Mouse (Mus musculus): Measurements from ENCODE around the gene Dnmt3a.
A peak's percentile ranks its signal among the peaks of the same experiment; 100 is the strongest.
"Not testable (repeated sequence)": the region's sequence is repeated elsewhere in the genome, so short reads cannot be mapped to it uniquely, and the experiment has no call there.

Gene Dnmt3a

GRCm38 (mm10) chr12:3915852-3916251, 110.0 kb downstream of the Dnmt3a start:
- no peak for DNase-seq (ENCODE audit: low read depth, low spot score)

GRCm38 (mm10) chr12:3917668-3918341, 112.0 kb downstream of the Dnmt3a start:
- no peak for DNase-seq (ENCODE audit: low read depth, low spot score)

- DNase-seq (ENCODE audit: low read depth, low spot score) = no peak
Measured at GRCm38 (mm10) chr12:3918577-3918976, 112.8 kb downstream of the Dnmt3a start.

GRCm38 (mm10) chr12:3919423-3919822, 113.6 kb downstream of the Dnmt3a start:
- DNase-seq (ENCODE audit: low read depth, low spot score) = no peak

GRCm38 (mm10) chr12:3926127-3926526, 120.3 kb downstream of the Dnmt3a start:
- no peak for DNase-seq (ENCODE audit: low read depth, low spot score)

- peak; percentile 59 for DNase-seq (ENCODE audit: low read depth, low spot score)
Measured at GRCm38 (mm10) chr12:3928841-3929240, 123.0 kb downstream of the Dnmt3a start.

- DNase-seq (ENCODE audit: low read depth, low spot score) = not testable (repeated sequence)
Measured at GRCm38 (mm10) chr12:3930090-3930865, 124.5 kb downstream of the Dnmt3a start.

- DNase-seq (ENCODE audit: low read depth, low spot score) = no peak
Measured at GRCm38 (mm10) chr12:3942026-3942425, 136.2 kb downstream of the Dnmt3a start.

- no peak for DNase-seq (ENCODE audit: low read depth, low spot score)
Measured at GRCm38 (mm10) chr12:3944454-3945073, 138.8 kb downstream of the Dnmt3a start.

- no peak for DNase-seq (ENCODE audit: low read depth, low spot score)
Measured at GRCm38 (mm10) chr12:3947503-3947902, 141.7 kb downstream of the Dnmt3a start.

GRCm38 (mm10) chr12:3954651-3955050, 148.8 kb downstream of the Dnmt3a start, which contains the start of gene Pomc:
Gene Pomc (plus strand): TSS chr12:3954951.
- DNase-seq (ENCODE audit: low read depth, low spot score) = no peak

- no peak for DNase-seq (ENCODE audit: low read depth, low spot score)
Measured at GRCm38 (mm10) chr12:3955371-3955770, 149.6 kb downstream of the Dnmt3a start.

- DNase-seq (ENCODE audit: low read depth, low spot score) = no peak
Measured at GRCm38 (mm10) chr12:3956351-3956750, 150.5 kb downstream of the Dnmt3a start.

GRCm38 (mm10) chr12:3959791-3960543, 154.2 kb downstream of the Dnmt3a start:
- peak; percentile 81 for DNase-seq (ENCODE audit: low read depth, low spot score)

GRCm38 (mm10) chr12:3960553-3960952, 154.7 kb downstream of the Dnmt3a start:
- DNase-seq (ENCODE audit: low read depth, low spot score) = no peak
